Mouse (Mus musculus) urinary bladder, postnatal 10 days (tissue): ENCODE measurements around the gene Has3.

Experiments
- DNase-seq: peaks from one replicate; pipeline ENCODE4 v3.0.0; 2022; ENCODE audit warnings: low spot score

Has3 gene

GRCm38 (mm10) chr8:106932376-106933065 is 62.5 kb downstream of the Has3 start:
- no peak for DNase-seq

GRCm38 (mm10) chr8:106933506-106934143 is 63.6 kb downstream of the Has3 start:
- DNase-seq = no peak
